Mouse (Mus musculus): ENCODE measurements around the gene Sgcg.

Sgcg gene

GRCm38 (mm10) chr14:61258352-61258751 lies at the start of gene Sgcg:
Gene Sgcg (minus strand): TSS chr14:61258490.
- no peak for DNase-seq

- DNase-seq, result no peak
These were observed 45.8 kb upstream of the Sgcg start for GRCm38 (mm10) chr14:61303969-61304609.

GRCm38 (mm10) chr14:61302428-61302827 lies 44.1 kb upstream of the Sgcg start:
- no peak for DNase-seq

- DNase-seq, result no peak
These were observed 43.0 kb upstream of the Sgcg start for GRCm38 (mm10) chr14:61301323-61301722.

- DNase-seq, result no peak
These were observed 41.5 kb upstream of the Sgcg start for GRCm38 (mm10) chr14:61299810-61300209.

- peak; percentile 73 to 85 for DNase-seq
These were observed 36.4 kb upstream of the Sgcg start for GRCm38 (mm10) chr14:61294738-61295079.

GRCm38 (mm10) chr14:61293884-61294737 lies 35.8 kb upstream of the Sgcg start:
- DNase-seq, result peak; percentile 86 to 88

- peak; percentile 71 to 77 for DNase-seq
These were observed 32.4 kb upstream of the Sgcg start for GRCm38 (mm10) chr14:61290664-61291063.

- DNase-seq, result no peak
These were observed 30.5 kb upstream of the Sgcg start for GRCm38 (mm10) chr14:61288606-61289286.

GRCm38 (mm10) chr14:61278676-61279300 lies 20.5 kb upstream of the Sgcg start:
- no peak for DNase-seq

GRCm38 (mm10) chr14:61277285-61277684 lies 19.0 kb upstream of the Sgcg start:
- DNase-seq, result peak; percentile 41 to 67

- no peak for DNase-seq
These were observed 16.3 kb upstream of the Sgcg start for GRCm38 (mm10) chr14:61274414-61275198.

GRCm38 (mm10) chr14:61267908-61268475 lies 9.7 kb upstream of the Sgcg start:
- DNase-seq, result peak; percentile 79 to 83

- DNase-seq, result no peak
These were observed 794 bp upstream of the Sgcg start for GRCm38 (mm10) chr14:61259084-61259483.

GRCm38 (mm10) chr14:61252596-61253388 lies 5.5 kb downstream of the Sgcg start:
- DNase-seq, result no peak

GRCm38 (mm10) chr14:61246444-61246843 lies 11.8 kb downstream of the Sgcg start:
- no peak for DNase-seq

- peak; percentile 36 to 58 for DNase-seq
These were observed 15.7 kb downstream of the Sgcg start for GRCm38 (mm10) chr14:61242611-61243010.

GRCm38 (mm10) chr14:61238751-61239150 lies 19.5 kb downstream of the Sgcg start:
- DNase-seq, result no peak

GRCm38 (mm10) chr14:61237101-61237654 lies 21.1 kb downstream of the Sgcg start:
- DNase-seq, result no peak

- peak; percentile 20 to 47 for DNase-seq
These were observed 22.3 kb downstream of the Sgcg start for GRCm38 (mm10) chr14:61235846-61236474.
